In genomic region chr5:32741377-32741776, GRCm38 (mm10) we compare ENCODE assay signal across 8 mouse cellular contexts. TPM values are rescaled to one million over a fixed set of nuclear protein-coding genes. Genes with fewer than 3 reads are reported as not detected.
DNase-seq lines count a peak whose midpoint lies in the region; ATAC-seq and TF ChIP-seq lines count a peak whose summit lies in the region.
"Not testable (repeated sequence)": the region's sequence is repeated elsewhere in the genome, so short reads cannot be mapped to it uniquely, and the experiment has no call there.

No protein-coding gene starts in this region.

- H3K27ac ChIP-seq in forebrain, embryonic 12.5 days, result peak overlapping the region; percentile 37; the same call in 1 of the 2 replicates
- H3K27ac ChIP-seq in hindbrain, embryonic 16.5 days (ENCODE audit: low read depth, low read length), result peak overlapping the region; percentile 78
- peak overlapping the region; percentile 52; the same call in 1 of the 2 replicates for H3K27ac ChIP-seq in lung, embryonic 14.5 days (ENCODE audit: low read depth)
- H3K27ac ChIP-seq in midbrain, embryonic 14.5 days (replicated peaks; ENCODE audit: low read depth, low read length), result peak overlapping the region; percentile 70

- H3K9me3 ChIP-seq in forebrain, embryonic 12.5 days; hindbrain, embryonic 16.5 days (ENCODE audit: control insufficient read depth, low read length); lung, embryonic 14.5 days (ENCODE audit: low read depth, low read length); midbrain, embryonic 14.5 days (ENCODE audit: control insufficient read depth, low read length): not testable (repeated sequence)

- 48% methylated on average over 4 of the region's 4 CpGs for WGBS in forebrain, embryonic 12.5 days
- WGBS in hindbrain, embryonic 16.5 days, result 53% methylated on average over 4 of the region's 4 CpGs
- WGBS in lung, embryonic 14.5 days, result 80% methylated on average over 4 of the region's 4 CpGs
- WGBS in midbrain, embryonic 14.5 days, result 59% methylated on average over 4 of the region's 4 CpGs

- H3K36me3 ChIP-seq in forebrain, embryonic 12.5 days (replicated peaks); hindbrain, embryonic 16.5 days (ENCODE audit: control insufficient read depth, insufficient read depth, low read length); lung, embryonic 14.5 days (ENCODE audit: insufficient read depth); midbrain, embryonic 14.5 days (ENCODE audit: control insufficient read depth, insufficient read depth, low read length): not testable (repeated sequence)

- not testable (repeated sequence) for H3K4me2 ChIP-seq in forebrain, embryonic 12.5 days; hindbrain, embryonic 16.5 days (ENCODE audit: low read length); lung, embryonic 14.5 days; midbrain, embryonic 14.5 days (ENCODE audit: low read length)

- peaks cover 29% of the 10 kb centered on the region for H3K4me1 ChIP-seq in forebrain, embryonic 12.5 days
- H3K4me1 ChIP-seq in hindbrain, embryonic 16.5 days (ENCODE audit: control insufficient read depth, insufficient read depth, low read depth, low read length); lung, embryonic 14.5 days (ENCODE audit: insufficient read depth); midbrain, embryonic 14.5 days (ENCODE audit: control insufficient read depth, insufficient read depth, low read length): not testable (repeated sequence)

- TF ChIP-seq CTCF in lung, embryonic 14.5 days (IDR thresholded peaks at IDR 0.05; ENCODE audit: low read depth), result not testable (repeated sequence)

- not testable (repeated sequence) for H3K4me3 ChIP-seq in forebrain, embryonic 12.5 days (replicated peaks); hindbrain, embryonic 16.5 days (ENCODE audit: low read length); lung, embryonic 14.5 days (ENCODE audit: low read depth, low read length); midbrain, embryonic 14.5 days (replicated peaks; ENCODE audit: low read depth, low read length)

- peak; percentile 33 for ATAC-seq in CD4-positive, CD25-positive, alpha-beta regulatory T cell, adult 4 months
- peak; percentile 21; the same call in 1 of the 2 replicates for ATAC-seq in forebrain, embryonic 12.5 days (ENCODE audit: low FRiP score)
- ATAC-seq in hindbrain, embryonic 16.5 days, result peak; percentile 70
- ATAC-seq in lung, embryonic 14.5 days (ENCODE audit: insufficient read depth), result not testable (repeated sequence)
- ATAC-seq in midbrain, embryonic 14.5 days (ENCODE audit: low FRiP score, low TSS enrichment), result peak; percentile 6; the same call in 1 of the 2 replicates

- DNase-seq in frontal cortex, postnatal 25 days (ENCODE audit: low spot score in 2 of 2), result peak; percentile 25 to 38
- DNase-seq in layer of hippocampus, postnatal 14 days (ENCODE audit: low spot score in 2 of 2), result peak; percentile 66 to 68
- DNase-seq in lung, embryonic 14.5 days, result not testable (repeated sequence)
- DNase-seq in midbrain, embryonic 14.5 days, result peak; percentile 29
- DNase-seq in right cerebral cortex, adult 18-20 months, result peak; percentile 74

- not testable (repeated sequence) for H3K9ac ChIP-seq in forebrain, embryonic 12.5 days; hindbrain, embryonic 16.5 days (ENCODE audit: low read depth, low read length); lung, embryonic 14.5 days; midbrain, embryonic 14.5 days (replicated peaks; ENCODE audit: low read length)

- H3K27me3 ChIP-seq in forebrain, embryonic 12.5 days; hindbrain, embryonic 16.5 days (replicated peaks; ENCODE audit: control insufficient read depth, insufficient read depth, low read length); lung, embryonic 14.5 days (ENCODE audit: insufficient read depth, low read length); midbrain, embryonic 14.5 days (ENCODE audit: control insufficient read depth, insufficient read depth, low read length): not testable (repeated sequence)

RNA-seq across cellular contexts. Expression of gene Pisd, which starts 44.1 kb away (rescaled TPM):
- 100 to 1,000 TPM in 1 of 2 experiments, 10 to 100 TPM in 1; 94.9 to 125 TPM for polyA plus RNA-seq in CD4-positive, CD25-positive, alpha-beta regulatory T cell, adult 4 months (2017; shearing (Covaris generic))
- 70.6 and 70.7 TPM in 2 replicates for polyA plus RNA-seq in forebrain, embryonic 12.5 days (2016; fragmentation: Nextera tagmentation; extraction: Ambion mirVana)
- 94.9 and 99.7 TPM in 2 replicates for polyA plus RNA-seq in hindbrain, embryonic 16.5 days (2015; fragmentation: Nextera tagmentation; extraction: Ambion mirVana)
- 10 to 100 TPM; 57.4 to 60.3 TPM for total RNA-seq in layer of hippocampus, postnatal 14 days (2021)
- polyA plus RNA-seq in lung, embryonic 14.5 days (2014; fragmentation: Nextera tagmentation; extraction: Ambion mirVana), result 62.6 and 68.5 TPM in 2 replicates
- polyA plus RNA-seq in midbrain, embryonic 14.5 days (2014; fragmentation: Nextera tagmentation; extraction: Ambion mirVana), result 106 and 114 TPM in 2 replicates
